Mouse (Mus musculus): ENCODE measurements around the gene Zcchc7.

Gene Zcchc7

DNA sequence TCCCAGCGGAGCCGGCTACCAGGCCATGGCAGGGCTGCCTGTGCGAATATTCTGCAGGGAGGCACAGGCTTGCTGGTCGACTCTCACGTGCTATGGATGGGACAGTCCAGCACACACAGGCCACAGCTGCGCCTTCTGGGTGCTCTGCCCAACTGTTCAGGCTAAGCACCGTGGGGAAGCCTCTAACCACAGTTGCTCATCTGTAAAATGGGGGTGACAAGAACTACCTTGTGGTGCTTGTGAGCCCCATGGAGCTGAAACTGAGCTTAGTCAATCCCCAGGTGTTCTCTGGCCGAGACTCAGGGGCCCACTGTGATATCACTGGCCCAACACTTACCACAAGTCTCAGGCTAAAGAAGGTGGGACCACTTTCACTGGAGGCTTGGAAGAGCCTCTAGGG, 211.7 kb downstream of the Zcchc7 start:
- no peak for DNase-seq

DNA sequence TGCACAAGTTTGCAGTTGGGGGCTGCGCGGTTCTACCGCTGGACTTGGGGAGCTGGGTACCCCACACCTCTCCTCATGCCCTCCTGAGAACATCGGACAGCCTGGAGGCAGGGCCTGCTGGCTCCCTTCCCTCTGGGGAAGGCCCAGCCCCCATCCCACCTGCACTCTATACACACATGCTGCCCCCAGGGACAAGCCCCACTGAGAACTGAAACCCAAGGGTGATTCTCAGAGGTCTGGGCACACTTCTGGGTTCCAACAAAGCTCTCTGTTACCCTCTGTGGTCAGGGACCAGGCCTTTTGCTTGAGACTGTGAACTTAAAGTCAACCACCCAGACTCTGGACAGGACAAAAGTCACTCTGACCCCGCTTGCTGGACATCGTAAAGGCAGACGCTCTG, 214.4 kb downstream of the Zcchc7 start:
- DNase-seq, result no peak

DNA sequence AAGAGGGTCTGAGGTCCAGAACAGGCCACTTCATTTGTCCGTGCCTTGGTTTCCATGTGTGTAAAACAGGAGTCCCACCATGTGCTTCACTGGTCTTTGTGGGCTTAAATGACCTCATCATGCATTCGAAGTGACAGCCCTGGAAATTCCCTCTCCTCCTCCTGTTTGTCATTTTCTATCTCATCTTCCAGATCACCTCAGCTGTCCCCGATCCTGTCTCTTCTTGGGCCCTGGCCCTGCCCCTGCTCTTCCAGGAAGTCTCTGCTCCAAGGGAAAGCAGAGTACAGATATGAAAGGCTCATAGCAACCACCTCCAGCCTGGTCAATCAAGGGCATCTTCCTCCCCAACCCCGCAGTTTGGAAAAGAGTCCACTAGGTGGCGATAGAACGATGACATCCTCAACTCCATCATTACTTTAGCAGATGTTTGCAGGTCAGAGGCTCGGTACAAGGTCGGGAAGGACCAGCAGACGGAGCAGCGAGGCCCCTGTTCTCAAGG, 215.0 kb downstream of the Zcchc7 start:
- peak; percentile 32 to 34 for DNase-seq

DNA sequence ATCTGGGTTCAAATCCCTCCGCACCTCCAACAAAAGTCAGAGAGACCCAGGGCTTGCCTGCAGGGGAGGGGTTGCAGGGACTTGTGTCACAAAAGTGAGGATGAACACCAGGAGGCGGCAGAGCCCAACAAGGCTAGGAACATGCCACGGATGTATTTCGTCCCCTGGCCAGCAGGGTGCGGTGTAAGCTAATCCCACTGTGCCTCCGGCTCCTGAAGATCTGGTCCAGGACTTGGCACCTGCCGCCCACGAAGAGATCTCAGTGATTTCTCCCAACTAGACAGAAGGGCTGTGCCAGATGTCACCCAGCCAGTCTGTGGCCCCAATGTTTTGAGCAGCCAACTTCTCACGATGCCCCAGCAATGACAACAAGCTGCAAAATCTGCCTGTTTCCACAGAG, 217.8 kb downstream of the Zcchc7 start:
- DNase-seq, result peak; percentile 84 to 90

DNA sequence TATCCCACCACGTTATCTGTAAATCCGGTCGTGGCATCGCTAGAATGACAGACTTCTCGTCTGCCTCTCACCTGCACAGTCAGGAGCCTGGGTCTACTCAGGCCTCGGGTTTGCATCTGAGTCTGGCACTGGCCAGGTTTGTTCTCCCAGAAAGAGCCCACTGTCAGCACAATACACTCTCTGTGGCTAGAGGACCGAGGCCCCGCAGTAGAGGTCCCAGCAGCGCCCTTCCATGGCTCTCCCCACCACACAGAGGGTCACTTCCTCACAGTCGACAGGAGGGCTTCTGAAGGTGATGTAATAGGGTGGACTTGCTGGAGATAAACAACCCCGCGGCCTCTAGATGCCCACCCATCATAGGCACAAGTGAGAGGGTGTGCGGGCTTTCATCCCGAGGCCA, 218.2 kb downstream of the Zcchc7 start:
- no peak for DNase-seq

DNA sequence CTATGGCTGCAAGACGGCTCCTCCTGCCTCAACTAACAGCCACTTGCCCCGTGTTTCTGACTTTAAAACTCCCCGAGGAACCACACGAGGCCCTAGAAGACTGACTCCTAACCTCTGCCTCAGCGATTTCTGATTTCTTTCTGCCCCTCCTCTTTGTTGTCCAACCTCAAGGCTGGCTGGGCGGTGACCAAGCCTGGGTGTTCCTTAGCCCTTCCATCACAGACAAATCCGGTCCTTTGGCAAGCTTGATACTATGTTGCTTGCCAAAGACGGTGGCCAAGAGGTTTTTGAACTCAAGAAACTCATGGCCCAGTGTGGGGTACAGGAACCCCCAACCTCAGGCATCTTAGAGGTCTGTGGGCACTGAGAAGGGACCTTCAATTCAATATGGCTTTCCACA, 218.7 kb downstream of the Zcchc7 start:
- no peak for DNase-seq

DNA sequence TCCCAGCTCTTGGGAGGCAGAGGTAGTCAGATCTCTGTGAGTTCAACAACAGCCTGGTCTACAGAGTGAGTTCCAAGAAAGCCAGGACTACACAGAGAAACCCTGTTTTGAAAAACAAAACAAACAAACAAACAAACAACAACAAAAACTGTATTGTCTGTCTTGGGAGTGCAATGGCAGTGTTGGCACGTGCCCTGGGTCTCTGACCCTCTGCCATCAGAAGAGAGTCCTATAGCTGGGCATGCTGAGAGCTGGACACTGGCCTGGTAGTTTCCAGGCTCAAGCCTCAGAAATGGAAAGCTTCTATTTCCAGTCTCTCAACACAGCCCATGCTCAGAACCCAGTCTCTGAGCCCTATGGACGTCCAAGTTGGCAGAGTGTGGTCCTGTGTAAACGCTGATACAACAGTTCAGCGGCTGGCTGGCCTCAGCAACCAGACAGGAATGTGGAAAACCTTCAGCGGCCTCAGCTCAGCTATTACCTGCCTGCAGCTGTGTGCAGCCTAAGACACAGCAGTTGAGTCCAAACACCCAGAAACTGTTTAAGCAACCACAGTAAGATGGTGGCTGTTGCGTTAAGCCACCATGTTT, 220.4 kb downstream of the Zcchc7 start:
- DNase-seq, result no peak

DNA sequence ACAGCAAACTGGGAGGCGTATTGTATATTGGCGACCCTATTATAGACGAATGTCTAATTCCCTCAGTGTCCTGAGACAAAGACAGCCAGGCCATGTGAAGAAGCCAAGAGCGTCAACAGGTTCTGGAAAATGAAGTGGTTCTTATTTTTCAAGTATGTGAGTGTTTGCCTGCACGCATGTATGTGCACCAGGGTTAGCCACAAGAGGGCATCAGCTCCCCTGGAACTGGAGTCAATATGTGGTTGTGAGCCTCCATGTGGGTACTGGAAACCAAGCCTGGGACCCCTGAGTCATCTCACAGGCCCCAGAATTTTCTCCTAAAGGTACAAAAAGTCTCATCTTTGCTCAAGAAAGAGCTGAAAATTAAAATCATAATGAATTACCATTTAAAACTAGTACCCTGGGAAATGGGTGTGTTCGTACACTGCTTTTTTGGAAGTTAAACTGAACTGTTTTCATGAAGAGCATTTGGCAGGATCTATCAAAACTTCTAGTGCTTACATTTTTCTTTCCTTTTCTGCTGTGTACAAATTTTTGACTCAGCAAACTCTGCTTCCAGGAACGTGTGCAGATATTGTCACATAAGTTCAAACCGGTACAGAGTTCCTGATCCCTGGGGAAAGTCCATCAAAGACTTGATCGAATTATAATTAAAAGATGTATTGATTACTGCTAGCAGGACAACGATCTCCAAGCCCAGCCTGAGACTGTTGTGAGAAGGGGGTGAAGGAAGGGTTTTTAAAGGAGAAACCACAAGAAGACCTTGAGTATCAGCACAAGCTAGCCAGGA, 221.4 kb downstream of the Zcchc7 start:
- no peak for DNase-seq

DNA sequence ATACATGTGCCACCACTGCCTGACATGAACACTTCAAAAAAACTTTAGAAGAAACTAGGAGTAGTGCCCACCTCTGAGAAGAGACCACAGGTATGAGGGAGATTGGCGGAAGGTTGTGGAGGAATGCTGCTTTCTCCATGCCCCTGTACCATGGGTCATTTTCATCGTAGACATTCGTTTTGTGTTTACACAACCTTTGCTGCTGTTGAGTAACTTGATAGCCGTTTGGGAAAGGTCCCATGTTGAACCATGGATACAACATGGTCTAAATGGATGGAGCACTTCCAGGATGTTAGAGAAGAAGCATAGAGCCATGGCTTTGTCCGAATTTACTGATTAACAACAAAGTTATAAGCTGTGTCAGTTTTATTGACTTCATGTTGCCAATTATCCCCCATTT, 222.5 kb downstream of the Zcchc7 start:
- DNase-seq, result no peak

DNA sequence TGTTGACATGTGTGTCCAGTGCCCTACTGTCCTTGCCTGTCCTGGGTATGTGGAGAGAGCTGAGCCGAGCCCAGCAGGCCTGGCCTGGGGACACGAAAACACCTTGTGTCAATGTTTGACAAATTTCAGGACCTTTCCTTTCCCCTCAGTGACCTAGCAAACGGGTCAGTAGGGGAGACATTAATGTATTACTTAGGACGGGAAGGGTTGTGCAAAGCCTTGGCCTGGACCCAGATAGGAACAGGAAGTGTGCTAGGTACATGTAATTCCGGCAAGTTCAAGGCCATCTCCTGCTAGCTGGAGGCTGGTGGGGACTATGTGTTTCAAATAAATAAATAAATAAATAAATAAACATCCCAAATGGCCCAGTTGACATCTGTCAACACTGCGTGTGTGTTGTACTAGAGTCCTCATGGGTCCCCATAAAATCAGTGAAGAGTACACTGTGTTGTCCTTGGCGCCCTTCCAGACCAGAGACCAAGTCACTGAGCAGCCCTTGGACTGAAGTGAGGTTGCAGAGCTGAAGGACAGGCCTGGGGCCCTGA, 224.2 kb downstream of the Zcchc7 start:
- DNase-seq, result no peak

DNA sequence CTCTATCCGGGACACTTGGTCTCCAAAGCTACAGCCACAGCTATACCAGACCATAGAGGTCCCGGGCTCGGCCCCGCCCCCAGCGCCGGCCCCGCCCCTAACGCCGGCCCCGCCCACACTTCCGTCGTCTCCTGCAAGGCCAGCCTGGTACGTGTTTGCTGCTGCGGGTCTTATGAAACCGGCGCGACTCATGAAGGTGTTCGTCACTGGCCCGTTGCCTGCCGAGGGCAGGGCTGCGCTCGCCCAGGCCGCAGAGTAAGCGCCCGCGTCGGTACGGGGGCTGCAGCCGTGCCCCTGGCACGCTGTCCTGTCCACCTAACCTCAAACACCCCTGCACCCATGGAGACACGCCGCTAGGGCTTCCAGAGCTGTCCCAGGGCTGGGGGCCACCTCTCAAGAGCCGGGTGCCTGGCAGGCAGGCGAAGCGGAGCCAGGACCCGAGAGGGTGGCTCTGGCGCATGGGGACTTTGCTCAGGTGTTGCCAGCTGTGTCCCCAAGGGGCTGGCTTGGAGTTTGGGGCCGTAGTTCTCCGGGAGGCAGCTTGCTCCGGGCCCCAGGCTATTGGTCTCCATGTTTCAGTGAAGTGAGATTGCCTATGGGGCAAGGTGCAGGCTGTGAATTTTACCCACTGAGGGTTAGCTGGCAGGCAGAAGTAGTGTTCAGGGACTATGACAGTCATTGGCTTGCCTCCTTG, 225.8 kb downstream of the Zcchc7 start, which contains the start of gene Grhpr:
Gene Grhpr (plus strand): TSS at position 116 of the 694 bp plus-strand sequence.
- peak; percentile 82 to 86 for DNase-seq
